Mouse (Mus musculus) brain, embryonic 14.5 days (tissue): ENCODE measurements at regions not wholly inside any gene's neighbourhood (a gene's known extent, or its start where the extent isn't known, plus 50 kb on each side); places are given as distances from the start of the nearest gene placed in this dataset.

ENCODE experiments used
- CTCF ChIP-seq: fragments of 200-500 bp; IDR thresholded peaks from 2 replicates; pipeline ENCODE4 v1.5.1; 2012; ENCODE audit warnings: inconsistent platforms, mild to moderate bottlenecking, moderate library complexity, borderline replicate concordance; ENCODE audit not compliant: insufficient read depth, insufficient read length; ENCODE audit errors: extremely low read depth
- POLR2A ChIP-seq: fragments of 200-500 bp; IDR thresholded peaks from 2 replicates; pipeline ENCODE4 v1.6.1; 2012; ENCODE audit warnings: mild to moderate bottlenecking, inconsistent platforms, borderline replicate concordance; ENCODE audit not compliant: poor library complexity, insufficient read depth, insufficient read length, severe bottlenecking; ENCODE audit errors: extremely low read depth

GRCm38 (mm10) chr8:62621176-62621575, 329.6 kb upstream of the Spock3 start:
- TF ChIP-seq CTCF, result no peak
- TF ChIP-seq POLR2A, result no peak
